Mouse (Mus musculus): Measurements from ENCODE around the gene Kif1c. TPM values are rescaled to one million over a fixed set of nuclear protein-coding genes. Genes with fewer than 3 reads are reported as not detected.

The Kif1c gene
- polyA plus RNA-seq, 1 experiment from 2014 or later: 4.4 TPM

DNA sequence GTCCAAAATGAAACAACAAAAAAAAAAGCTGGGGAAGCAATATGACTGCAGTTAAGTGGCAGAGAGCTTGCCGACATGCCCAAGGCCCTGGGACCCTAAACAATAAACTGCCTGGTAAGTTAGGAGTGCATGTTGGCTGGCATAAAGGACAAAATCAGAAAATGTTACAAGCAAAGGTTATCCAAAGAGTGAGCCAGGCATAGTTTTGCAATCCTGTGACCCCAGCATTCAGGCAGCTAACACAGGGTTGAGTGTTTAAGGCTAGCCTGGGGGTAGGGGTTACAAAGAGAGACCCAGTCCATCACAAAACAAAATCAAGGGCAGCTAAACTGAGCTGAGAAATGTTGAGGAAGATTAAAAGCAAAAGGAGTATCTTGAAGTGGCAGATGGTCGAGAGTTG lies 1.3 kb upstream of the Kif1c start:
- ATAC-seq: no peak
- H3K9me3 ChIP-seq (ENCODE audit: control insufficient read depth): no peaks in the 10 kb centered on the region
- no peak overlapping the region for H3K4me2 ChIP-seq (replicated peaks; ENCODE audit: low read depth)
- 82% methylated on average over 2 of the region's 2 CpGs for WGBS
- peaks cover 4% of the 10 kb centered on the region for H3K4me1 ChIP-seq (replicated peaks; ENCODE audit: control insufficient read depth, insufficient read depth, low read length)
- H3K36me3 ChIP-seq (ENCODE audit: control insufficient read depth, insufficient read depth): peaks cover 7% of the 10 kb centered on the region; the same call in 1 of the 2 replicates
- no peak overlapping the region for H3K9ac ChIP-seq (ENCODE audit: low read depth, low read length)
- no peak overlapping the region for H3K4me3 ChIP-seq (ENCODE audit: low read depth, low read length)
- no peak for TF ChIP-seq CTCF (IDR thresholded peaks at IDR 0.05; ENCODE audit: low read depth)
- H3K27me3 ChIP-seq (replicated peaks; ENCODE audit: control insufficient read depth, insufficient read depth, low read length): no peaks in the 10 kb centered on the region
- H3K27ac ChIP-seq (ENCODE audit: low read depth, low read length): no peak overlapping the region

DNA sequence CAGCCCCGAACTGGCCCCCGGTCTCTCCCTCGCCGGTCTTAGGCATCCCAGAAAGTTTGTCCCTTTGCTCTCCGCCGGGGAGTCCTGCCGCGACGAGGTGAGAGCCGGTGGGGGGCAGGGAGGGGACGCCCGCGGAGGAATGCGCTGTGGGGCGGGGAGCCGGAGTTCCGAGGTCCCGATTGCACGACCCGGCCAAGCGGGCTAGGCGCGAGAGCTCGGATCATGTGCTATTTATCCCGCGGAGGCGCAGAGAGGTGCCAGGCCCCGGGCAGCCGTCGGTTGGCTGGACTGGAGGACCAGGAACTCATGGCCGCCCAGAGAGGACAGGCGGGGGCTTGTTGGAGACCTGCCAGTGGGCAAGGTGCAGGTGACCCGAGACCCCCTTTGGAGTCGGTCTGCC lies 265 bp downstream of the Kif1c start:
- Histone ChIP-seq H3K4me2 (replicated peaks; ENCODE audit: low read depth) (peak overlapping the region; percentile 76), H3K4me1 (replicated peaks; ENCODE audit: control insufficient read depth, insufficient read depth, low read length) (peaks cover 4% of the 10 kb centered on the region), H3K36me3 (ENCODE audit: control insufficient read depth, insufficient read depth) (peaks cover 22% of the 10 kb centered on the region), H3K9me3 (ENCODE audit: control insufficient read depth) (no peaks in the 10 kb centered on the region), H3K27ac (ENCODE audit: low read depth, low read length) (peak overlapping the region; percentile 91), H3K4me3 (ENCODE audit: low read depth, low read length) (peak overlapping the region; percentile 95), H3K9ac (ENCODE audit: low read depth, low read length) (peak overlapping the region; percentile 86), H3K27me3 (replicated peaks; ENCODE audit: control insufficient read depth, insufficient read depth, low read length) (no peaks in the 10 kb centered on the region)
- WGBS: under 1% methylated on average over 34 of the region's 34 CpGs
- TF ChIP-seq CTCF (IDR thresholded peaks at IDR 0.05; ENCODE audit: low read depth): no peak
- peak; percentile 53 for ATAC-seq

DNA sequence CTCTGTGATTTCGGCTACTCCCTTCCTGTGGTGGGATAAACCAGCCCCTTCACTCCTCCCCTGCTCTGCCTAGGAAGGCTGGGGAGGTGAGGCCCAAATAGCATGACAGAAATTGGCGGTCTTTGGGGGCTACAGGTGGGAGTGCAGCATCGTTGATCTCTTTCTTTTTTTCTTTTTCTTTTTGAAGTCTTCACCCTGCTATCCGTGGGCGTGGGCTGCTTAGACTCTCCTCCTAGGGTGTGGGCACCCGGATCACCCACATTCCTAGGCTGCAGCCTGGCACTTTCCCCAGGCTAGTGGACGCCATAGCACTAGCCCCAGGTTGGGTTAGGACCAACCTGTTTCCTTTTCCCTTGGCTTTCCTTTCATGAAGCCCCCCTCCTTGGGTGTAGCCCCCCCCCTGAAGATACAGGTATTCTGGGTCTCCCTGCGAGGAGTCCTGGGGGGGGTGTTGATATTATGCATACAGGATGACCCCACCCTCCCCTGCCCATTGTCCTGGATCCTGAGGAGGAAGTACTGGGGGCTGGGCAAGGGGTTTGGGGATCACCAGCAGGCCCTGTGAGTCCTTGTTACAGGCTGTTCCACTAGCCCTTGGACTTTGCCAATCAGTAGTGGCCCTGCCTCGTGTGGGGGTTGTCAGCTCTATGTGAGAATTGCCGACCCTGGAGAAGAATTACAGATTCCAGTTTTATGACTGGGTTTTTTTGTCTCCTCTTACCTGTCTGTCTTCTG lies 1.0 kb downstream of the Kif1c start:
- H3K4me2 ChIP-seq (replicated peaks; ENCODE audit: low read depth): peak overlapping the region; percentile 76
- no peaks in the 10 kb centered on the region for H3K27me3 ChIP-seq (replicated peaks; ENCODE audit: control insufficient read depth, insufficient read depth, low read length)
- TF ChIP-seq CTCF (IDR thresholded peaks at IDR 0.05; ENCODE audit: low read depth): no peak
- peak overlapping the region; percentile 86 for H3K9ac ChIP-seq (ENCODE audit: low read depth, low read length)
- peak overlapping the region; percentile 95 for H3K4me3 ChIP-seq (ENCODE audit: low read depth, low read length)
- no peaks in the 10 kb centered on the region for H3K9me3 ChIP-seq (ENCODE audit: control insufficient read depth)
- H3K27ac ChIP-seq (ENCODE audit: low read depth, low read length): peak overlapping the region; percentile 91
- H3K4me1 ChIP-seq (replicated peaks; ENCODE audit: control insufficient read depth, insufficient read depth, low read length): peaks cover 4% of the 10 kb centered on the region
- no peak for ATAC-seq
- H3K36me3 ChIP-seq (ENCODE audit: control insufficient read depth, insufficient read depth): peaks cover 30% of the 10 kb centered on the region
- 3% methylated on average over 10 of the region's 10 CpGs for WGBS

DNA sequence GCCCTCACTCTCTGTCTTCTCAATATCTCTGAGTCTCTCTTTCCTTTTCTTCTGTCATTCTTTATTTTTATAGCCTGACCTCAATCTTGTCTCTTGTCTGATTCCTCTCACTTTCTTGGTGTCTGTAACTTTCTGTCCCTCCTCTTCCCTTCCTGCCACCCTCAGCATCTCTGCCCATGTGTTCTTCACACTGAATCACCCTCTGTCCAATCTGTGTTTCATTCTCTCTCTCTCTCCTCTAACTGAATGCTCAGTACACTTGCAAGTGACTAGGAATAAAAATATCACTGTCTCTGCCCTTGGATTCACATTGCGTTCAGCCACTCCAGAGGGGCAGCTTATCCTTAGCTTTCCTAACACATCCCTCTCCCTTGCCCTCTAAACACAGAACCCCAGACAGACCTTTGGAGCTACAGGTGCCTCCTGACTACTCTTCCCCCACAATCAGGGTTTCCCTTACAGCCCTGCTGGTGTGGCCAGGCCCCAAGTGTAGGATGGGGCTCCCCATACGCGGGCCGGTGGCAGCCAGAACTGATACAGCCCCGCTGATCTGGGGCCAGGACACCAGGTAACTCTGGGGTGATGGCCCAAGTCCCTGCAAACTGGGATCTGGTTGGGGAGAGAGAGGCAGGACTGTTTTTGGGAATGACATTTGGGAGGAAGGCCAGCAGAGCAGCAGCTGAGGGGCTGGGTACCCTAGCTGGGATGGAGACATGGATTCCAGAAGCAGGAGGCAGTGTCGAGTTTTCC lies 1.8 kb downstream of the Kif1c start:
- H3K9me3 ChIP-seq (ENCODE audit: control insufficient read depth): no peaks in the 10 kb centered on the region
- ATAC-seq: no peak
- peak overlapping the region; percentile 95; the same call in 1 of the 2 replicates for H3K4me3 ChIP-seq (ENCODE audit: low read depth, low read length)
- 0 out of 2 replicates have a peak overlapping the region, but pooled peaks have one; percentile 31 for H3K9ac ChIP-seq (ENCODE audit: low read depth, low read length)
- H3K36me3 ChIP-seq (ENCODE audit: control insufficient read depth, insufficient read depth): peaks cover 38% of the 10 kb centered on the region
- no peak overlapping the region for H3K27ac ChIP-seq (ENCODE audit: low read depth, low read length)
- peak overlapping the region; percentile 76 for H3K4me2 ChIP-seq (replicated peaks; ENCODE audit: low read depth)
- H3K4me1 ChIP-seq (replicated peaks; ENCODE audit: control insufficient read depth, insufficient read depth, low read length): peaks cover 4% of the 10 kb centered on the region
- TF ChIP-seq CTCF (IDR thresholded peaks at IDR 0.05; ENCODE audit: low read depth): no peak
- H3K27me3 ChIP-seq (replicated peaks; ENCODE audit: control insufficient read depth, insufficient read depth, low read length): no peaks in the 10 kb centered on the region
- 58% methylated on average over 6 of the region's 6 CpGs for WGBS

DNA sequence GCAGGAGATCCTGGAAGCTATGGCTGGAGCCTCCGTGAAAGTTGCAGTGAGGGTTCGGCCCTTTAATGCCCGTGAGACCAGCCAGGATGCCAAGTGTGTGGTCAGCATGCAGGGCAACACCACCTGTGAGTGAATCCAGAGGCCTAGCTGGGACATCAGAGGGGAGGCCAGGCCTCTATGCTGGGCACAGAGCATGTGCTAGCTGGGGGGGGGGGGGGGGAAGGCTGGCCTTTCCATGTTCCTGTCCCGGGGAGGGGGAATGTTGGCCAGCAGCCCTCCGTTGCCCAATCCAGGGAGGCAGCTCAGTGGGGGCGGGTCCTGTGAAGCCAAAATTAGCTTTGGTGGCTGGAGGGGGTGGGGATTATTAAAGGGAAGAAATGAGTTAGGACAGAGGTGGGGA lies 2.4 kb downstream of the Kif1c start:
- TF ChIP-seq CTCF (IDR thresholded peaks at IDR 0.05; ENCODE audit: low read depth): no peak
- 78% methylated on average over 6 of the region's 6 CpGs for WGBS
- H3K4me2 ChIP-seq (replicated peaks; ENCODE audit: low read depth): no peak overlapping the region; the same call in 1 of the 2 replicates
- peaks cover 43% of the 10 kb centered on the region for H3K36me3 ChIP-seq (ENCODE audit: control insufficient read depth, insufficient read depth)
- ATAC-seq: no peak
- H3K9me3 ChIP-seq (ENCODE audit: control insufficient read depth): no peaks in the 10 kb centered on the region
- no peak overlapping the region for H3K27ac ChIP-seq (ENCODE audit: low read depth, low read length)
- H3K27me3 ChIP-seq (replicated peaks; ENCODE audit: control insufficient read depth, insufficient read depth, low read length): no peaks in the 10 kb centered on the region
- no peak overlapping the region for H3K9ac ChIP-seq (ENCODE audit: low read depth, low read length)
- H3K4me1 ChIP-seq (replicated peaks; ENCODE audit: control insufficient read depth, insufficient read depth, low read length): peaks cover 4% of the 10 kb centered on the region
- no peak overlapping the region for H3K4me3 ChIP-seq (ENCODE audit: low read depth, low read length)

DNA sequence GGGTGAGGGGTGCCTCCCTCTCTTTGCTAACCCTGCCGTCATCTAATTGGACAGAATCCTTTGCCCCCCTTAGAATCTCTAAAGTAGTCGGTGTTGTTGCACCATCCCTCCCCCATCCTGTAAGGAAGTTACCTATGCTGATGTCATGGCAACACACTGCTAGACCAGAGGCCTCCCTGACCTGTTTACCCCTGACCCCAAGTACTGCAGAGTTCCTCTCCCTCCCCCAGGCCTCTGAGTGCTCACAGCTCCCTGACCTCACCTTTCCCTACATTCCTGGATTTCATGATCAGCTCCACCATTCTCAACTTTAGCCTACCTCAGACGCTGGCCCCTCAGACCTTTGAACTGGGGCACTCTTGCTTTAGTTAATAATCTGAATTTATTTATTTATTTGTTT lies 5.8 kb downstream of the Kif1c start:
- Histone ChIP-seq H3K4me1 (replicated peaks; ENCODE audit: control insufficient read depth, insufficient read depth, low read length) (peaks cover 4% of the 10 kb centered on the region), H3K4me2 (replicated peaks; ENCODE audit: low read depth) (no peak overlapping the region), H3K9ac (ENCODE audit: low read depth, low read length) (0 out of 2 replicates have a peak overlapping the region, but pooled peaks have one; percentile 3), H3K36me3 (ENCODE audit: control insufficient read depth, insufficient read depth) (peaks cover 77% of the 10 kb centered on the region), H3K27ac (ENCODE audit: low read depth, low read length) (no peak overlapping the region), H3K27me3 (replicated peaks; ENCODE audit: control insufficient read depth, insufficient read depth, low read length) (no peaks in the 10 kb centered on the region), H3K9me3 (ENCODE audit: control insufficient read depth) (no peaks in the 10 kb centered on the region), H3K4me3 (ENCODE audit: low read depth, low read length) (no peak overlapping the region)
- TF ChIP-seq CTCF (IDR thresholded peaks at IDR 0.05; ENCODE audit: low read depth): no peak
- peak; percentile 28; the same call in 1 of the 2 replicates for ATAC-seq
- 65% methylated on average over 3 of the region's 3 CpGs for WGBS

All from intestine, postnatal 0 days (tissue).